Mouse (Mus musculus) heart, postnatal 36 days (tissue): ENCODE results near the gene Itgb2. TPM values are rescaled to one million over a fixed set of nuclear protein-coding genes. Genes with fewer than 3 reads are reported as not detected.

ENCODE experiments used
- DNase-seq, 2 experiments: peaks; one replicate each; pipeline ENCODE4 v3.0.0; 2021 to 2022
- intact Hi-C: fragments of 180-260 bp; cut with DNase I; formaldehyde crosslinking; loops from one replicate; pipeline ENCODE4 v1.15.1; 2025
- total RNA-seq, 2 experiments: library from RNA; stranded (reverse); gene quantifications; 2 replicates each; pipeline ENCODE4 v1.2.3; 2021

Itgb2 gene
- total RNA-seq, 2 experiments from 2014 or later, result 7.1 to 9.2 TPM

GRCm38 (mm10) chr10:77608589-77608988, 78.5 kb downstream of the Itgb2 start:
- no peak for DNase-seq
- intact Hi-C loops, result loop anchor here (10.0 kb wide), 1 partner anchor 194 kb away; the partner anchor contains the start of gene Adarb1

DNA sequence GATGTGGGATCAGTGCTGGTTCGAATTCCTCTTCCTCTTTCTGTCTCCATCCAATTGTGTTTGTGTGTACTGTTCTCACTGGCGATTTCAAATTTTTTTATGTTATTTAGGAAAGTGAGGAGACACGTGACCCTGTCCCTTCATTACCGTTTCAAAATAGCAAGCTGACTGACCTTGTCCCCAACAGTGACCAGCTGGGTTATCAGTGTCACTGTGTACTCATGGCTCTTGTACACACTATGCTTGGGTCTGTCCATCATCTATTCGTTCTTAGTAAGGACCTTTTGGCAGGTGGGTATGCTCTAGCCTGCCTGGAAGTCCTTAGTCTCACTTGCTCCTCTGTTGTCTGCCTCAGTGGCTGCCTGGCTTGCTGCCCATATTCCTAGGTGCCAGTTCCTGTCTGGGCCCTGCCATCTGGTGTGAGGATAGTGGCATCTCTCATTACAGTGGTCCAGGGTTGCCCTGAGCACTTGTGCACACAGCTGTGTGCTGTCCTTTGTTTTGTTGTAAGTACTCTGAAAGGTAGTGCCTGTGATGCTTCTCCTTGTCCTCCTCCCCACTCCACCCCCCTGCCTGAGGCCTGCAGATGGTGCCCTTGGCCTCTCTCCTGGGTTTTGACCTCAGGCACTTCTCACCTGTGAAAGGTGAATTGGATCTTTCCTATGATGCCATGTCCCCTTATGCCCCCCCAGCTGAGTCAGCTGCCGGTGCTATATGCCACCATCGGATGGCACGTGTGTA, 80.3 kb downstream of the Itgb2 start:
- no peak for DNase-seq
- intact Hi-C loops, result no loop called here

GRCm38 (mm10) chr10:77613409-77613808, 83.4 kb downstream of the Itgb2 start:
- intact Hi-C loops, result no loop called here
- peak; percentile 64 to 71 for DNase-seq

Other genes with a start within 250 kb of the Itgb2 start
- 10 to 100 TPM; 16.9 to 22.0 TPM for gene Adarb1, start 112.0 kb upstream of the Itgb2 start, total RNA-seq
- gene Fam207a, start 14.5 kb upstream of the Itgb2 start, total RNA-seq, result 10 to 100 TPM in 1 of 2 experiments, 1 to 10 TPM in 1; 9.8 to 10.5 TPM
- gene Pttg1ip, start 51.5 kb downstream of the Itgb2 start, total RNA-seq, result 100 to 1,000 TPM; 137 to 138 TPM
- gene Sumo3, start 75.8 kb downstream of the Itgb2 start, total RNA-seq, result 10 to 100 TPM; 52.9 to 58.9 TPM
- gene Gm49325, start 75.9 kb downstream of the Itgb2 start, total RNA-seq, result 10 to 100 TPM; 10.6 to 17.6 TPM
- gene Ube2g2, start 92.0 kb downstream of the Itgb2 start, total RNA-seq, result 10 to 100 TPM; 65.2 to 73.4 TPM
- not detected for gene Tspear, start 156.3 kb downstream of the Itgb2 start, total RNA-seq
- not detected for gene Gm19402, start 160.5 kb downstream of the Itgb2 start, total RNA-seq
- not detected for gene Gm9508, start 167.0 kb downstream of the Itgb2 start, total RNA-seq
- gene Gm10272, start 176.4 kb downstream of the Itgb2 start, total RNA-seq, result not detected
- not detected for gene Gm10024, start 181.2 kb downstream of the Itgb2 start, total RNA-seq
- not detected for gene Gm10142, start 185.6 kb downstream of the Itgb2 start, total RNA-seq
- not detected for gene Krtap12-1, start 190.3 kb downstream of the Itgb2 start, total RNA-seq
- not detected for gene Gm10100, start 196.2 kb downstream of the Itgb2 start, total RNA-seq
- not detected for gene Gm18596, start 212.4 kb downstream of the Itgb2 start, total RNA-seq
- not detected for gene Gm9736, start 221.1 kb downstream of the Itgb2 start, total RNA-seq
- not detected for gene Gm3233, start 229.4 kb downstream of the Itgb2 start, total RNA-seq
- not detected for gene Gm3238, start 241.1 kb downstream of the Itgb2 start, total RNA-seq
- gene Gm7138, start 246.7 kb downstream of the Itgb2 start, total RNA-seq, result not detected